In genomic region chr6:126560696-126561095, GRCm38 (mm10) we compare ENCODE assay signal across 13 mouse cellular contexts. TPM values are rescaled to one million over a fixed set of nuclear protein-coding genes. Genes with fewer than 3 reads are reported as not detected.
DNase-seq lines count a peak whose midpoint lies in the region; ATAC-seq and TF ChIP-seq lines count a peak whose summit lies in the region.
"Had no signal": no experiment of that assay in that cellular context is flagged by ENCODE, and none has a peak within 500 bp of the region (broad histone marks: within the 10 kb centered on the region; RNA-seq: fewer than 3 reads in every experiment).

No protein-coding gene starts in this region.

- TF ChIP-seq CTCF in brain, embryonic 14.5 days (IDR thresholded peaks at IDR 0.05; ENCODE audit: borderline replicate concordance, extremely low read depth, insufficient read depth, insufficient read length) = no peak
- TF ChIP-seq CTCF in forebrain, postnatal 0 days (IDR thresholded peaks at IDR 0.05; ENCODE audit: low read depth) = no peak

- peak overlapping the region; percentile 34 for H3K27ac ChIP-seq in heart, embryonic 13.5 days (replicated peaks)
- no peak overlapping the region for H3K27ac ChIP-seq in heart, embryonic 10.5 days
- peak overlapping the region; percentile 21; the same call in 1 of the 2 replicates for H3K27ac ChIP-seq in forebrain, postnatal 0 days (ENCODE audit: low read depth, low read length)
- H3K27ac ChIP-seq in midbrain, embryonic 15.5 days = peak overlapping the region; percentile 64
- H3K27ac ChIP-seq: gastrocnemius, adult 2 months had no signal

- ATAC-seq in heart, embryonic 13.5 days (ENCODE audit: extremely low read depth, insufficient number of reproducible peaks, low FRiP score, low TSS enrichment) = no peak
- no peak for ATAC-seq in forebrain, postnatal 0 days
- peak; percentile 13; the same call in 1 of the 2 replicates for ATAC-seq in midbrain, embryonic 15.5 days (replicated peaks)
- ATAC-seq in activated CD4-positive, CD25-positive, alpha-beta regulatory T cell, adult 4 months = no peak

- no peaks in the 10 kb centered on the region for H3K36me3 ChIP-seq in heart, embryonic 13.5 days
- H3K36me3 ChIP-seq in heart, embryonic 10.5 days = no peaks in the 10 kb centered on the region
- H3K36me3 ChIP-seq in forebrain, postnatal 0 days (ENCODE audit: insufficient read depth) = no peaks in the 10 kb centered on the region
- H3K36me3 ChIP-seq in midbrain, embryonic 15.5 days (replicated peaks) = no peaks in the 10 kb centered on the region

- H3K27me3 ChIP-seq in heart, embryonic 13.5 days (replicated peaks) = peaks cover 21% of the 10 kb centered on the region
- no peaks in the 10 kb centered on the region for H3K27me3 ChIP-seq in heart, embryonic 10.5 days (ENCODE audit: insufficient read depth, poor library complexity, severe bottlenecking)
- no peaks in the 10 kb centered on the region for H3K27me3 ChIP-seq in forebrain, postnatal 0 days (ENCODE audit: insufficient read depth, low read length)
- H3K27me3 ChIP-seq in midbrain, embryonic 15.5 days (replicated peaks) = no peaks in the 10 kb centered on the region

- 77% methylated on average over 1 of the region's 1 CpGs for WGBS in heart, embryonic 13.5 days
- 96% methylated on average over 1 of the region's 1 CpGs for WGBS in heart, embryonic 10.5 days
- WGBS in forebrain, postnatal 0 days = 28% methylated on average over 1 of the region's 1 CpGs
- WGBS in midbrain, embryonic 15.5 days = 62% methylated on average over 1 of the region's 1 CpGs

- H3K9me3 ChIP-seq in heart, embryonic 13.5 days = no peaks in the 10 kb centered on the region
- H3K9me3 ChIP-seq in heart, embryonic 10.5 days = no peaks in the 10 kb centered on the region
- no peaks in the 10 kb centered on the region for H3K9me3 ChIP-seq in forebrain, postnatal 0 days (ENCODE audit: low read length)
- no peaks in the 10 kb centered on the region for H3K9me3 ChIP-seq in midbrain, embryonic 15.5 days

- H3K4me1 ChIP-seq in heart, embryonic 13.5 days = peaks cover 15% of the 10 kb centered on the region
- H3K4me1 ChIP-seq in heart, embryonic 10.5 days = peaks cover 18% of the 10 kb centered on the region
- H3K4me1 ChIP-seq in forebrain, postnatal 0 days (ENCODE audit: insufficient read depth) = peaks cover 4% of the 10 kb centered on the region
- H3K4me1 ChIP-seq in midbrain, embryonic 15.5 days = peaks cover 13% of the 10 kb centered on the region

- H3K4me2 ChIP-seq in heart, embryonic 13.5 days = no peak overlapping the region
- no peak overlapping the region for H3K4me2 ChIP-seq in forebrain, postnatal 0 days (ENCODE audit: low read depth)
- H3K4me2 ChIP-seq in midbrain, embryonic 15.5 days = no peak overlapping the region
- H3K4me2 ChIP-seq: lung, embryonic 14.5 days had no signal

- H3K9ac ChIP-seq in heart, embryonic 13.5 days = no peak overlapping the region
- no peak overlapping the region for H3K9ac ChIP-seq in forebrain, postnatal 0 days
- no peak overlapping the region for H3K9ac ChIP-seq in midbrain, embryonic 15.5 days
- H3K9ac ChIP-seq: lung, embryonic 14.5 days had no signal

- DNase-seq in heart, embryonic 10.5 days (ENCODE audit: low spot score) = no peak
- DNase-seq in brain, embryonic 14.5 days (ENCODE audit: low read depth) = peak; percentile 40
- no peak for DNase-seq in forebrain, postnatal 0 days
- DNase-seq in heart, adult 11 months = no peak
- DNase-seq in urinary bladder, adult 2 months (ENCODE audit: low spot score) = no peak
- DNase-seq: cerebellum, postnatal 36 days; gastrocnemius, adult 2 months; layer of hippocampus, adult 9-11 months; liver had no signal

- TF ChIP-seq POLR2A in brain, embryonic 14.5 days (IDR thresholded peaks at IDR 0.05; ENCODE audit: borderline replicate concordance, extremely low read depth, insufficient read depth, insufficient read length, poor library complexity, severe bottlenecking) = no peak

- H3K4me3 ChIP-seq in heart, embryonic 13.5 days = no peak overlapping the region
- no peak overlapping the region for H3K4me3 ChIP-seq in heart, embryonic 10.5 days
- H3K4me3 ChIP-seq in forebrain, postnatal 0 days (ENCODE audit: low read depth, low read length) = no peak overlapping the region
- no peak overlapping the region for H3K4me3 ChIP-seq in midbrain, embryonic 15.5 days
- H3K4me3 ChIP-seq: gastrocnemius, adult 2 months had no signal

RNA-seq across cellular contexts. Expression of gene Kcna5, which starts 25.5 kb away (rescaled TPM):
- 6.2 and 7.6 TPM in 2 replicates for polyA plus RNA-seq in heart, embryonic 13.5 days (2015; fragmentation: Nextera tagmentation; extraction: Ambion mirVana)
- polyA plus RNA-seq in heart, embryonic 10.5 days (2016; fragmentation: Nextera tagmentation; extraction: Ambion mirVana) = 9.3 and 12.8 TPM in 2 replicates
- 2.0 and 2.3 TPM in 2 replicates for polyA plus RNA-seq in brain, embryonic 14.5 days (2012; rRNA removed)
- 4.2 and 8.0 TPM in 2 replicates for total RNA-seq in forebrain, postnatal 0 days (2014; rRNA removed)
- polyA plus RNA-seq in forebrain, postnatal 0 days (2015; fragmentation: Nextera tagmentation; extraction: Ambion mirVana) = 2.4 and 3.7 TPM in 2 replicates
- 3.3 and 3.4 TPM in 2 replicates for polyA plus RNA-seq in midbrain, embryonic 15.5 days (2015; fragmentation: Nextera tagmentation; extraction: Ambion mirVana)
- polyA plus RNA-seq in urinary bladder, adult 2 months (2012; rRNA removed) = 0.62 and 0.78 TPM in 2 replicates
- not detected for polyA plus RNA-seq in activated CD4-positive, CD25-positive, alpha-beta regulatory T cell, adult 4 months (2017; shearing (Covaris generic))
